Mouse (Mus musculus): ENCODE measurements around the gene Ddx39.

DNA sequence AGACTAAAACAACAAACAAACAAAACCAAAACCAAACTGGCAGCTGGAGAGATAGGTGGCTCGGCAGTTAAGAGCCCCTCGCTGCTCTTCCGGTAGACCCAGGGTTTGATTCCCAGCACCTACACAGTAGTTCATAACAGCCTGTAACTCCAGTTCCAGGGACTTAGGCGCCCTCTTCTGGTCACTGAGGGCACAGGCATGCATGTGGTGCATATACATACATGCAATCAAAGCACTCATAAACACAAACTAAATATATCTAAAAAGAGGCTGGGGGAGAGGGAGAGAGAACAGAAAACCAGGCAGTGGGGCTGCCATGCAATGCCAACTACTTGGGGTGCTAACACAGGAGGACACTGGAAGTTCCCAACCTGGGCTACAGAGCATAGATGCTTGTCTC is 22.4 kb downstream of the Ddx39 start:
- TF ChIP-seq POLR2A (IDR thresholded peaks at IDR 0.05; ENCODE audit: insufficient read depth, low read depth, low read length) (no peak), CTCF (IDR thresholded peaks at IDR 0.05; ENCODE audit: insufficient read depth, low read depth, low read length) (no peak)

Measured in olfactory bulb, adult 2 months (tissue).